Mouse (Mus musculus) lung, embryonic 15.5 days (tissue): ENCODE data around the gene Speg. TPM values are rescaled to one million over a fixed set of nuclear protein-coding genes. Genes with fewer than 3 reads are reported as not detected.

ENCODE experiments used
- ATAC-seq: fragments of 200-750 bp; cut with Nextera tagmentation; 2 replicates; pipeline ENCODE4 v1.8.0; 2017; ENCODE audit warnings: moderate number of reproducible peaks, borderline replicate concordance; ENCODE audit not compliant: low FRiP score, low TSS enrichment; ENCODE audit errors: extremely low read depth
- H3K27ac ChIP-seq: fragments of 300-500 bp; sonication (generic); 2 replicates; pipeline ENCODE4 v1.5.1; 2015; ENCODE audit warnings: moderate library complexity, mild to moderate bottlenecking, inconsistent platforms
- H3K27me3 ChIP-seq: fragments of 300-500 bp; sonication (generic); 2 replicates; pipeline ENCODE4 v1.6.1; 2015; ENCODE audit warnings: inconsistent platforms
- H3K36me3 ChIP-seq: fragments of 300-500 bp; sonication (generic); 2 replicates; pipeline ENCODE4 v1.6.1; 2015; ENCODE audit warnings: inconsistent platforms
- H3K4me1 ChIP-seq: fragments of 300-500 bp; sonication (generic); 2 replicates; pipeline ENCODE4 v1.6.1; 2015; ENCODE audit warnings: inconsistent platforms
- H3K4me2 ChIP-seq: fragments of 300-500 bp; sonication (generic); 2 replicates; pipeline ENCODE4 v1.6.1; 2015; ENCODE audit warnings: inconsistent platforms, mild to moderate bottlenecking, moderate library complexity
- H3K4me3 ChIP-seq: fragments of 300-500 bp; sonication (generic); 2 replicates; pipeline ENCODE4 v1.5.1; 2015; ENCODE audit warnings: mild to moderate bottlenecking, inconsistent platforms
- H3K9ac ChIP-seq: fragments of 300-500 bp; sonication (generic); 2 replicates; pipeline ENCODE4 v1.6.1; 2015; ENCODE audit warnings: inconsistent platforms
- H3K9me3 ChIP-seq: fragments of 300-500 bp; sonication (generic); 2 replicates; pipeline ENCODE4 v1.6.1; 2016; ENCODE audit warnings: inconsistent platforms
- WGBS: fragments of 180-500 bp; shearing (Covaris S2); methylation state at CpG from one replicate; pipeline ENCODE4 v1.1.7; 2015; 5-methylcytosine and 5-hydroxymethylcytosine counted together
- polyA plus RNA-seq: library from polyadenylated mRNA; unstranded; fragments of >200 nt; fragmentation: Nextera tagmentation; extraction: Ambion mirVana; gene quantifications from 2 replicates; pipeline ENCODE4 v1.2.1, GENCODE M21; 2015

Speg gene
- polyA plus RNA-seq, 1 experiment from 2014 or later = 42.8 TPM

DNA sequence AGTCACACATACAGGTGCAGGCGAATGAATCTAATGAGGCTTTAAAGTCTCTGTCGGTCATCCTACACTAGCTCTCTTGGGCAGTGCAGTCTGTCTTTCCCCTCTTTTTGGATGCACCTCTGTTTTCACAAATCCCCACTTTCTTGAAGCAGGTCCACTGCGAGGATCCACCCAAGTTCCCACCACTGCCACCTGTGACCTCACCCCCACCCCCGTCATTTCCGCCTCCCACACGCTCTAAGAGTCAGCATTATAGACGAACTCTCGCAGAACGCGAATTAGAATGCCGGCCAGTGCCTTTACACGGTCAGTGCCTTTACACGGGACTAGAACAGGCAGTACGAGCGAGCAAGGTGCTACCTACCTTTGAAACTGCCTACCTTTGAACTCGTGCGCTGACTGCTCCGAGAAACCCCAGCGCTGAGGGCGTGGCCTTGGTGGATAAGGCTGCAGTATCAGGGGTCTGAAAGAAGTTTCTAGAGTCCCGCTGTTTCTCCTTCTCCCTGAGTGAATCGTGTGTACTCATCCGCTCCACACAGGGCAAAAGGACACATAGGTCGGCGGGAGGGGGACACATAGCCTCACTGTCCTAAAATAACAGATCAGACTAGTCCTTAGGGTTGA is 5.6 kb upstream of the Speg start:
- ATAC-seq = no peak
- 37% methylated on average over 25 of the region's 25 CpGs for WGBS
- peaks cover 8% of the 10 kb centered on the region for H3K4me1 ChIP-seq
- no peak overlapping the region for H3K9ac ChIP-seq
- no peak overlapping the region for H3K27ac ChIP-seq
- H3K27me3 ChIP-seq = peaks cover 23% of the 10 kb centered on the region
- H3K9me3 ChIP-seq = no peaks in the 10 kb centered on the region
- no peak overlapping the region for H3K4me3 ChIP-seq
- no peak overlapping the region for H3K4me2 ChIP-seq
- no peaks in the 10 kb centered on the region for H3K36me3 ChIP-seq

DNA sequence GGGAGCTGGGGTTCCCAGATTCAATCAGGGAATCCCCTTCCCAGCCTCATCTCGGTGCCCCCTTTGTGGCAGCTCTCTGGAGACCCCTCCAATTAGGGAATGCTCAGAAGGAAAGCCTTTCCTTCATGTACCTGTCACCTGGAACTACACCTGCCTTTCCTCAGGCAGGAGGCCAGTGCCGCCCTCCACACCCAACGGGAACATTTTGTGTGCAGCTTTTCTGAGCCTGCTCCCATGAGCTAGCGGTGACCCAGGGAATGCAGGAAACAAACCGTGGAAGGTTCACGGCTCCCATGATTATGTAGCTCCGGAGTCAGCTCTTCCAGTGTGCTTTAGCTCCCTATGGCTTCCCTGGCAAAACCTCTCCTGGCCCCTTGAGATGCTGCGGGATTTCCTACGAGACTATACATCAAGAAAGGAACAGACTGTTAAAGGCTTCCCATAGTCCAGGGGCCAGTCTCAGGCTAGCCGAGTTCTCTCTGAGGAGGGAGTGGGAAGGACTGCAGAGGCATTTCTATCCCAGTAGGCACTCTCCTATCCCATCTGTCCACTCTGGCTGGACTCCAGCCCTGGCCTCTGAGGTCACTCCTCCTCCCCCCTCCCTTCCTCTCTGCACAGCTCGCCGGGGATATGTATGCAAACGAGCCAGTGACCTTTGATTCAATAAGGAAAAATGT is 5.0 kb upstream of the Speg start:
- Histone ChIP-seq H3K36me3 (no peaks in the 10 kb centered on the region), H3K9ac (no peak overlapping the region), H3K27ac (no peak overlapping the region), H3K4me3 (no peak overlapping the region), H3K4me2 (no peak overlapping the region), H3K27me3 (peaks cover 30% of the 10 kb centered on the region), H3K4me1 (peaks cover 11% of the 10 kb centered on the region), H3K9me3 (no peaks in the 10 kb centered on the region)
- WGBS = 33% methylated on average over 13 of the region's 13 CpGs
- ATAC-seq = peak; percentile 57; the same call in 1 of the 2 replicates

DNA sequence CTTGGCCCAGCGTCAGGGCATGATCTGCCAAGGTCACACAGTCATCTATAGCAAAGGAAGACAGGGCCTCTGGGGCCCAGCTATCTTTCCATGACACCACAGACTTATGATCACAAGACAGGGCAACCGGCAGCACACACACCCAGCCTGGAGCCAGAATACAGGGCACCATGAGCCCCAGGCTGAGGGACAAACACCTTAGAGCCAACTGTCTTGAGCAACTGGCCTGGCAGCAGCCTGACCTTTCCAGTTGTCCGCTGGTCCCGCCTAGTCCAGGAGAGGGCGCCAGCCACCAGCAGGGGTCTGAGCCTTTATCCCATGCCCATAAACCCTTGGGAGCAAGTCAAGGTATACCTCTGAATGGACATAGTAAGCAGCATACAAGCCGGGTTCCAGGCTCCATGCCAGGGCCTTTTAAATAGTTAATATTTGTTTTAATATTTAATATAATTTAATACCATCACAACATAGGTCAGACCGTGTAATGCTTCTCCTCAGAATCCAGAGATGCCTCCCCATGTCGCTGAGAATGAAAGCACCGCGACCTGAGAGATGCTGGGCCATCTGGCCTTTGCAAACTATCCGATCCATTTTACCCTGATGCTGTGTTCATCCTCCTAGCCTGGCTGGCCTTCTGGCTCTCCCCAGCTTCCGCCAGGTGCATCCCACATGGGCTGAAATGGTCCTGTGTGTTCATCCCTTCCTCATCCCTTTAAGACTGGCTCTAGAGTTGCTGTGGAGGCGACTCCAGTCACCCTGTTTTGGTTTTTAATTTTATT is 3.6 kb upstream of the Speg start:
- WGBS = 55% methylated on average over 13 of the region's 13 CpGs
- Histone ChIP-seq H3K4me2 (no peak overlapping the region), H3K27ac (no peak overlapping the region), H3K4me1 (peaks cover 17% of the 10 kb centered on the region), H3K27me3 (peaks cover 44% of the 10 kb centered on the region), H3K9ac (no peak overlapping the region), H3K4me3 (no peak overlapping the region), H3K9me3 (no peaks in the 10 kb centered on the region), H3K36me3 (no peaks in the 10 kb centered on the region)
- no peak for ATAC-seq

DNA sequence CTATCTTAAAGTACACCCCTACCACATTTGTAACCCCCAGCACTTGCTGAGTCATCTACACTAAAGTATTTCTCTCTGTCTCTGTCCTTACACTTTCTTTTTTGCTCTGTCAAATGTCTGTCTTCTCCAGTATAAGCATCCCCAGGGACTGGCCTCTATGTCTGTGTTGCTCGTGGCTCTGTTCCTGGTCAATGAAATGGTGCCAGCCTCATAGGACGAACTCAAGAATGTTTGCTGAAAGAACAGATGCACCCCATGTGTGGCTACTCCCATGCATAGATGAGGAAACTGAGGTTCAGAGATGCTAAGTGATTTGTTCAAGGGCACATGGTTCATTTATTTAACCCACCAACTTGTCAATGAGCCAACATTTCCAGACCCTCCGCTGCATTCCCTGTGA is 2.6 kb upstream of the Speg start:
- Histone ChIP-seq H3K4me2 (no peak overlapping the region), H3K9ac (no peak overlapping the region), H3K27ac (no peak overlapping the region), H3K27me3 (peaks cover 49% of the 10 kb centered on the region), H3K4me1 (peaks cover 17% of the 10 kb centered on the region), H3K4me3 (no peak overlapping the region), H3K36me3 (no peaks in the 10 kb centered on the region), H3K9me3 (no peaks in the 10 kb centered on the region)
- WGBS = 77% methylated on average over 3 of the region's 3 CpGs
- ATAC-seq = no peak

DNA sequence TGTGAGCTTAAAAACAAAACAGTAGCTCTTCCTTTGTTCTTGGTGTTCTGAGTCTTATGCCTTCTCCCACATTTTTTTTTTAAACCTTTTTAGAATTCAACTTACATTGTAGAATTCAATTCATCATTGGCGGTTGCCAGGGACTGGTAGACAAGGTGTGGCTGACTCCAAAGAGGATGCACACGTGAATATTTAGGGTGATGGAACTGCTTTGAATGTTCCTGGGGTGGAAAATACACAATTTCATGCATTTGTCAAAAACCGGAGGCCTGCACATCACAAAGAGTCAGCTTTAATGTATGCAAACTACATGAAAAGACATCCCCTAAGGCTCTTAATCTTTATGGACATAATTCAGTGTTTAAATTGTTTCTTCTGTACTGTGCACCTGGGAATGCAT is 1.8 kb upstream of the Speg start:
- no peak for ATAC-seq
- H3K27me3 ChIP-seq = peaks cover 49% of the 10 kb centered on the region
- H3K4me2 ChIP-seq = no peak overlapping the region
- H3K27ac ChIP-seq = no peak overlapping the region
- H3K4me1 ChIP-seq = peaks cover 17% of the 10 kb centered on the region
- no peaks in the 10 kb centered on the region for H3K36me3 ChIP-seq
- H3K4me3 ChIP-seq = no peak overlapping the region
- H3K9ac ChIP-seq = no peak overlapping the region
- no peaks in the 10 kb centered on the region for H3K9me3 ChIP-seq
- WGBS = 68% methylated on average over 3 of the region's 3 CpGs

DNA sequence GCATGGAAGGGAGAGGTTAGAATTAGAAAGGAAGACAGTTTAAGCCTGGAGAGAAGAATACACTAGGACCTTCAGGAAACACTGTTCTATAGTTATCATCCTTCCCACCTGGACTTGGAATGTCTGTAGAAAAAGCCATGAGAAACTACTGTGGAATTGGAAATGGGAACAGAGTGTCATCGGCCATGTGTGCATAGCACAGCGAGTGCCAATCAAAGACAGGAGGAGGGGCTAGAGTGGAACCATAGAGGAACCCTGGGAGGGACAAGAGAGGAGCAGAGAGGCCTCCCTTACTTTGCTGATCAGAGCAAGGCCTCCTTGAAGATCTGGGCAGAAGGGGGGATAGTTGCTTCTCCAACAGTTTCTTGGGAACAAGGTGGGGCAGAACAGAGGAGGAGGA is 4.1 kb downstream of the Speg start:
- 57% methylated on average over 2 of the region's 2 CpGs for WGBS

DNA sequence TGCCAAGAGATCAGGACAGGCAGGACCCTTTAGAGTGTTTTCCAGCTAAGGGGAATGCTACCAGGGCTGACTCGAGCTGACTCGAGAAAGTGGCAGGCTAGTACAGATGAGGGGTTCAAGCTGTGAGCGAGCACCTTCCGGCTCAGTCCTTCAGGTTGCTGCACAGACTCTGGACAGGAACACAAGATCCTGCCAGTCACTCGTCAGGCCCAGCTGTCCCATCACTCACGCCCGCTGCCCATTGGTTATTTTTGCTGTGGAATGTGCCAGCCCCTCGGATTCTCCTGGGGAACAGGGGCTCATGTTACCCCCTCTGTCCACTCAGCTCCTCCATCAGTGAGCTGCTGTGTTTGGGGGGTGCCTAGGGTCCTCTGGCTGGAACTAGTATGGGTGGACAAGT is 4.8 kb downstream of the Speg start:
- ATAC-seq = no peak
- no peak overlapping the region for H3K27ac ChIP-seq
- H3K9me3 ChIP-seq = no peaks in the 10 kb centered on the region
- H3K36me3 ChIP-seq = no peaks in the 10 kb centered on the region
- 57% methylated on average over 8 of the region's 8 CpGs for WGBS
- no peak overlapping the region for H3K4me2 ChIP-seq
- peaks cover 22% of the 10 kb centered on the region for H3K4me1 ChIP-seq
- H3K27me3 ChIP-seq = peaks cover 60% of the 10 kb centered on the region
- H3K9ac ChIP-seq = no peak overlapping the region
- H3K4me3 ChIP-seq = no peak overlapping the region

More for the DNA sequence above, 4.1 kb downstream of the Speg start:
- Histone ChIP-seq H3K27ac (no peak overlapping the region), H3K27me3 (peaks cover 61% of the 10 kb centered on the region), H3K9me3 (no peaks in the 10 kb centered on the region), H3K9ac (no peak overlapping the region), H3K36me3 (no peaks in the 10 kb centered on the region), H3K4me2 (no peak overlapping the region), H3K4me1 (peaks cover 24% of the 10 kb centered on the region), H3K4me3 (no peak overlapping the region)
- no peak for ATAC-seq

DNA sequence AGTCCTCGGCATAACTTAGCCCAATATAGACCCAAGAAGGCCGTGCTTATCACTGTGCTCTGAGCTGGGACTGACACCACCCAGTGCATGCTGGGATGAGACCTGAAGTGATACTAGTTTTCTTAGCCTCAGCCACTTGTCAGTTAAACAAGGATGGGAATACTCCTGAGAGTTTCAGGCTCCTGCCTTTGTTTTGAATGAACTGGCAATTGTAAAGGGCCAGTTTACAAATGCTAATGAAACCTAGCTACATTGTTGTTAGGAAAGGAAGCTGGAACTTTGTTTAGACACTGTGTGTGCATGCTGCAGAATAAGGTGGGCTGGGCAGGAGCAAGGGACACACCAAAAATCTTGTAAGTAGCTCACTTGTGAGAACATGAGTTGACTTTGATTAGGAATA is 5.9 kb downstream of the Speg start:
- H3K4me3 ChIP-seq = no peak overlapping the region
- H3K4me2 ChIP-seq = no peak overlapping the region
- H3K4me1 ChIP-seq = peaks cover 21% of the 10 kb centered on the region
- no peak overlapping the region for H3K9ac ChIP-seq
- no peak overlapping the region for H3K27ac ChIP-seq
- H3K9me3 ChIP-seq = no peaks in the 10 kb centered on the region
- peaks cover 52% of the 10 kb centered on the region for H3K27me3 ChIP-seq
- 33% methylated on average over 2 of the region's 2 CpGs for WGBS
- H3K36me3 ChIP-seq = no peaks in the 10 kb centered on the region
- ATAC-seq = no peak

DNA sequence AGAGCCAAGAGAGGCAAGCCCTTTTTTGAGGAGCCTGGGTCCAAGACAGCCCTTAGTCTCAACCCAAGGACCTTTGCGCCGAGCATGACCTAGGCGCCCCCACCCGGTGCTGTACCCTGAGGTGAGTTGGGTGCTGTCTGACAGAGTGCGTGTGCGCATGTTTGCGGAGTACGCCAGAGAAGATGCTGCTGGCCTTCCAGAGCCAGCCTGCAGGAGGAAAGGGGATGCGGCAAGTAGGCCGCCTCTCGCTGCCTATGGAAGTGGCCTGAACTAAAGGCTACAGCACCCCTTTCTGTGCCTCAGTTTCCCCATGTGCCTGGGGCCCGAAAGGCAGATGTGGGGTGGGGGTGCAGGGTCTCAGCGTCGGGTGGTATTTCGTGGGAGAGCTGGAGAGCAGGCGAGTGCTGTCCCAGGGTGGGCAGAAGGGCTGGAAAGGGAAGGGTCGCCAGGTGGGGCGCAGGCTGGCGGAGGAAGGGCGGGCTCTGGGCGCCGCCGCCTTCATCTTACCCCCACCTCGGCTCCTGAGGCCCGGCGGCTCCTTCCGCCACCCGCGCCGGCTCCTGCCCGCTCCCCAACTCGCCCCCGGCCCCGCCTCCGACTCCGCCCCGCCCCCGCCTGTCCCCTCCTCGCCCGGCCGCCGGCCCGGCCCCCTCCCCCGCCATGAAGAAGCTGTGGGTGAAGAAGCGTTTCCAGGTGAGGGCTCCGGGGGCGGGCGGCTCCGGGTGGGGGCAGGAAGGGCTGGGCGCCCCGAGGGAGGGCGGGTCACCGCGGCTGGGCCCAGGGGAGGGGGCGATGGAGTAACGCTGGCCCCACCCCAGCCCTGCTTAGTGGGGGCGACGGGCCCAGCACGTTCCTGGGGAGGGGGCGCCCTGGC is 6.6 kb downstream of the Speg start:
- Histone ChIP-seq H3K36me3 (no peaks in the 10 kb centered on the region), H3K9ac (peak overlapping the region; percentile 55), H3K4me2 (peak overlapping the region; percentile 89), H3K27me3 (peaks cover 52% of the 10 kb centered on the region), H3K9me3 (no peaks in the 10 kb centered on the region), H3K4me1 (peaks cover 26% of the 10 kb centered on the region), H3K4me3 (peak overlapping the region; percentile 63), H3K27ac (peak overlapping the region; percentile 69)
- WGBS = 3% methylated on average over 43 of the region's 60 CpGs
- peak; percentile 63 for ATAC-seq

DNA sequence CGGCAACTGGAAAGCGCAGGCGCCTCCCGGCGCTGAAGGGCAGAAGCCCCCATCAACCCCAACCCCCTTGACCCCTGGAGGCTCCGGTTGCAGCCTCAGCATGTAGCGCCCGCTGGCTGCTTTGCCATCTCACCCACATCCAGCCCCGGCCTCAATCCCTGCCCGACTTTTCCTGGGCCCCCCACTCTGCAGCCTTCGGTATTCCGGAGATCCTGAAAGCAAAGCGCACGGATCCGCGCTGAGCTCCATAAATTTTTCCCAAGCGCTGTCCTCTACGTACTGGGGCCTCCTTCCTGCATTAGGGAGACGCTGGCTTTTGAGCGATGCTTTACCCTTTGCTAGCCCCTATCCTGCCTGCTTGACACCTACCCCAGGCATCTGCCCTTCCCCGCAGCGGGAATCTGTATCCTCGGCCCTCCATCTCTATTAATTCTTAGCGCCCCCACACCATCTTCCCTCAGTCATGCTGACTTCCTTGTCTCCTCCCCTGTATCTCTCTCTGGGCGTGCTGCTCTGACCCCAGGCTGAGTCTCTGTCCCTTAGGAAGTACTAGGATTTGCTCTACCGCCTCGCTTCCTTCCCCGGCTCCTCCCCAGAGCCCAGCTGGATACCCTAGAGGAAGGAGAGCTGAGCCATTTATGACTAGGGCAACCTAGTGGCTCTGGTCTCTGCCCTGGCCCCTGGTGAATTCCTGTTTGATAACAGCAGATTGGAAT is 7.4 kb downstream of the Speg start:
- 2% methylated on average over 24 of the region's 28 CpGs for WGBS
- peak overlapping the region; percentile 55 for H3K9ac ChIP-seq
- H3K36me3 ChIP-seq = no peaks in the 10 kb centered on the region
- H3K4me2 ChIP-seq = peak overlapping the region; percentile 89
- H3K4me1 ChIP-seq = peaks cover 29% of the 10 kb centered on the region
- H3K27me3 ChIP-seq = peaks cover 53% of the 10 kb centered on the region
- H3K9me3 ChIP-seq = no peaks in the 10 kb centered on the region
- H3K4me3 ChIP-seq = peak overlapping the region; percentile 63
- ATAC-seq = peak; percentile 16
- H3K27ac ChIP-seq = peak overlapping the region; percentile 69
